Mouse (Mus musculus) cerebellum, adult 2 months (tissue): ENCODE results near the gene Klhl25.

Experiments
- CTCF ChIP-seq: fragments of 200-500 bp; IDR thresholded peaks from 2 replicates; pipeline ENCODE4 v1.5.1; 2011; ENCODE audit warnings: low read depth, mild to moderate bottlenecking, control low read depth, low read length, moderate library complexity, borderline replicate concordance; ENCODE audit not compliant: insufficient read depth
- POLR2A ChIP-seq: fragments of 200-500 bp; IDR thresholded peaks from 2 replicates; pipeline ENCODE4 v1.6.1; 2011; ENCODE audit warnings: low read length, control low read depth, borderline replicate concordance; ENCODE audit not compliant: insufficient read depth

GRCm38 (mm10) chr7:75913952-75914351 is 65.8 kb downstream of the Klhl25 start:
- TF ChIP-seq POLR2A = no peak
- TF ChIP-seq CTCF = peak; percentile 73
